Mouse (Mus musculus) layer of hippocampus, adult 2 months (tissue): ENCODE results near the gene Hsf4. TPM values are rescaled to one million over a fixed set of nuclear protein-coding genes. Genes with fewer than 3 reads are reported as not detected.
A peak's percentile ranks its signal among the peaks of the same experiment; 100 is the strongest.

Source experiments
- DNase-seq, 2 experiments: peaks; one replicate each; pipeline ENCODE4 v3.0.0; 2022; ENCODE audit warnings: low spot score in 2 of 2
- H3K27ac ChIP-seq: fragments of 200-600 bp; 2 replicates; pipeline ENCODE4 v1.8.1; 2022
- H3K4me3 ChIP-seq: fragments of 200-600 bp; 2 replicates; pipeline ENCODE4 v1.8.1; 2022; ENCODE audit warnings: mild to moderate bottlenecking
- CTCF ChIP-seq: fragments of 200-600 bp; conservative IDR thresholded peaks from 2 replicates; pipeline ENCODE4 v1.8.1; 2022; ENCODE audit warnings: antibody characterized with exemption, mild to moderate bottlenecking, moderate library complexity
- total RNA-seq, 2 experiments: library from RNA; stranded (reverse); gene quantifications; 2 replicates each; pipeline ENCODE4 v1.2.3; 2021

The Hsf4 gene
- total RNA-seq, 2 experiments from 2014 or later, result 7.2 to 9.5 TPM

- Histone ChIP-seq H3K27ac (peak within 1 kb of the TSS; percentile 59; the same call in 1 of the 2 replicates), H3K4me3 (peak within 1 kb of the TSS; percentile 71)
- no peak for DNase-seq
- TF ChIP-seq CTCF, result peak; percentile 32
These were observed 5.3 kb upstream of the Hsf4 start, which contains the start of the genes Tradd and Fbxl8 for GRCm38 (mm10) chr8:105264024-105264982. Tradd (minus strand) TSS chr8:105264609. Fbxl8 (plus strand) TSS chr8:105264648.

DNA sequence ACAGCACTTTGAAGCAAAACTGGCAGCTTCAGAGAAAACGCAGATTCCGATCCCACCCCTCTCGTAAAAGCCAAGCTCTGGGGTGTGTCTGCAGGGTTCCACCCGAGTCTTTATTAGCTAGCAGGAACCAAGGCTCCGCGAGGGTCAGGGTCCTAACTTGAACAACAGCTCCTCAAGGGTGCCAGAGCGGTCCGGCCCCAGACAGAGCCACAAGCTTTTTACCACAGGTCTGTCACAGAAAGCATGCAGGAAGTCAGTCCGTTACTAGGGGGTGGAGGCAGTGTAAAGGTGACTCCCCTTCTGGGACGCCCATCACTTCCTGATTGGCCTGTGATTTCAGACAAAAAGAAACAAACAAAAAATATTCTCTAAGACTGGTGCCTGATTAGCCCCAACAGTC is 4.5 kb upstream of the Hsf4 start:
- no peak for DNase-seq
- Histone ChIP-seq H3K27ac (no peak overlapping the region), H3K4me3 (peak overlapping the region; percentile 71)
- TF ChIP-seq CTCF, result no peak

- no peak for TF ChIP-seq CTCF
These were observed 2.8 kb upstream of the Hsf4 start for GRCm38 (mm10) chr8:105266775-105267174.

GRCm38 (mm10) chr8:105268342-105269074 is 1.1 kb upstream of the Hsf4 start:
- Histone ChIP-seq H3K4me3 (peak overlapping the region; percentile 60), H3K27ac (peak overlapping the region; percentile 80)
- DNase-seq, result peak; percentile 75 to 84
- no peak for TF ChIP-seq CTCF

More at GRCm38 (mm10) chr8:105266775-105267174, 2.8 kb upstream of the Hsf4 start:
- Histone ChIP-seq H3K27ac (no peak overlapping the region), H3K4me3 (no peak overlapping the region)
- no peak for DNase-seq

DNA sequence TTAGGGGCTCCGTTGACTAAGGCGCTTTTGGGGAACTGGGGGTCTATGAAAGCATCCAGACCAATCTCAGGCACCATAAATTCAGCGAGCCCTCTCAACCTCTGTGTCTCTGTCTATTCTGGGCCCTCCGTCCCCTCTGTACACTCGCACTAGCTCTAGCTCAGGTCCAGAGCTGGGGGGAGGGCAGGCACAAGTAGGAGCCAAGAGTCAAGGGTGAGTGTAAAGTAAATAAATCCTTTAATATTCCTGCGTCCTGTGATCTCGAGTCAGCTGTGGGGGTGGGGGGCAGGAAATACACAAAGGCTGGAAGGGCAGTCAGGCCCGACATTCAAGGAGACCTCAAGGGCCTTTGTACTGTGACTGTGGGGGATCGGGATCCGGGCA is 534 bp upstream of the Hsf4 start:
- no peak for DNase-seq
- H3K27ac ChIP-seq, result peak overlapping the region; percentile 80
- peak overlapping the region; percentile 60 for H3K4me3 ChIP-seq
- no peak for TF ChIP-seq CTCF

- peak overlapping the region; percentile 80 for H3K27ac ChIP-seq
- no peak for DNase-seq
- no peak for TF ChIP-seq CTCF
- peak overlapping the region; percentile 60 for H3K4me3 ChIP-seq
These were observed 707 bp downstream of the Hsf4 start for GRCm38 (mm10) chr8:105270101-105270915.

DNA sequence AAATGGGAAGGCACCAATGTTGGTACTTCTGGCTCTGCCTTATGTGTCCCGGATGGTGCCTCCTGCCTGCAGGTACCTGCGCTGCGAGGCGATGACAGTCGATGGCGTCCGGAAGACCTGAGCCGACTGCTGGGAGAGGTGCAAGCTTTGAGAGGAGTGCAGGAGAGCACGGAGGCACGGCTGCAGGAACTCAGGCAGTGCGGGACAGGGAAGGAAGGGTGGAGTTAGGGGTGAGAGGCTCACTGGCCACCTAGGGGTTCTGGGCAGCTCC is 1.2 kb downstream of the Hsf4 start:
- H3K4me3 ChIP-seq, result no peak overlapping the region
- no peak overlapping the region for H3K27ac ChIP-seq
- DNase-seq, result no peak
- TF ChIP-seq CTCF, result no peak

- TF ChIP-seq CTCF, result peak; percentile 36
- no peak for DNase-seq
- no peak overlapping the region for H3K27ac ChIP-seq
- peak overlapping the region; percentile 54; the same call in 1 of the 2 replicates for H3K4me3 ChIP-seq
These were observed 5.8 kb downstream of the Hsf4 start for GRCm38 (mm10) chr8:105275387-105275786.

- DNase-seq, result no peak
- peak within 1 kb of the TSS; percentile 70 for H3K27ac ChIP-seq
- no peak for TF ChIP-seq CTCF
- peak within 1 kb of the TSS; percentile 54 for H3K4me3 ChIP-seq
These were observed 6.2 kb downstream of the Hsf4 start, which contains the start of gene Nol3 for GRCm38 (mm10) chr8:105275840-105276239. Nol3 (plus strand) TSS chr8:105276140.

DNA sequence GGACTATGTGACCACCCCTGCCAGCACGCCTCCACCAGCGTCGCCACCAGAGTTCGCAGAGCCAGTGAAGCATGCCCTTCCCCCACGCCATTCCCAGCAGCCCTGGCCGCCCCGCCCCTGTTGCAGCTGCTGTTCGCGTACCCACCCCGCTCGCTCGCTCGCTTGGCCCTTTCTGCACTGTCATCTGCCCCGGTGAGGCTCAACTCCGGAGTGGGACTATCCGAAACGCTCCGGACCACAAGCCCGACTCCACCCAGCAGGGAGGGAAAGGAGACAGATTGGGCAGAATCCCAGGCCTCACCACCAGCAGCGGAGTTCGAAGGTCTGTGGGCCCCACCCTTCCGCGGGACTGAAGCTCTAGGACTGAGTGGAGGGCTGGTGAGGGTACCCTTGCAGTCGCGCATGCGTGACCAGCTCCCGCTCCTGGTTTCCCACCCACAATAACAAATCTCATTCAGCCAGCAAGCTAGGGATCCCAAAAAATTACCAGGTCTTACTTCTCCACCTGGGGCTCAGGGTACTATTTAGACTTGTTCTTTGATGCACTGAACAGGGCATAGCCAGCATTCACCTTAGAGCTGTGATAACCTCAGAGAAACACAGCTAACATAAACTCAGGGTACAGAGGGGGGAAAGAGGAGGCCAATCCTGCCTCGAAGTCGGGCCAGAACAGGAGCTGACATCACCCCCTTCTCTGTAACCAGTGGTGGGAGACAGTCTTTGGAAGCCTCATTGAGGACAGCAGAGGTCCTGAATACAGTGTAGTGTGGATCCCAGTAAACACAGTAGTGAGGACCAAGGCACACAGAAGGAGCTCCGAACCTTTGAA is 6.9 kb downstream of the Hsf4 start:
- peak overlapping the region; percentile 70 for H3K27ac ChIP-seq
- peak overlapping the region; percentile 54 for H3K4me3 ChIP-seq
- peak in 1 of 2 experiments; percentile 48 for DNase-seq
- TF ChIP-seq CTCF, result no peak

GRCm38 (mm10) chr8:105278911-105279334 is 9.3 kb downstream of the Hsf4 start:
- H3K4me3 ChIP-seq, result peak overlapping the region; percentile 51
- TF ChIP-seq CTCF, result peak; percentile 55
- H3K27ac ChIP-seq, result peak overlapping the region; percentile 70
- peak; percentile 89 to 90 for DNase-seq

DNA sequence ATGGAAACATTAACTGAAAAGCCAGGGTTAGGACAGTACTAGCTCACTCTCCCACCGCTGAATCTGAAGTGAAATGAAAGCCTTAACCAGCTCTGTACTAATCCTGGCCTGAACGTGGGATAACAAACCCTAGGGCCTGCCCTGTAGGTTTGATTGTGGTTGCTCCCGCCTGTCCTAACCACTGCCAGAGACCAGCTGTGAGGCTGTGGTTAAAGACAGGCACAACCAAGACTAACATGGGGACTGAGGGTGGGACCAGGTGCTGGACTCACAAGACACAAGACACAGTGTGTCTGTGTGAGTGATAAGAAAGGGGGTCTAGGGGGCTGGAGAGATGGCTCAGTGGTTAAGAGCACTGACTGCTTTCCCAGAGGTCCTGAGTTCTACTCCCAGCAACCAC is 11.0 kb downstream of the Hsf4 start:
- DNase-seq, result no peak
- no peak for TF ChIP-seq CTCF
- Histone ChIP-seq H3K4me3 (no peak overlapping the region), H3K27ac (no peak overlapping the region)
